Mouse (Mus musculus) limb, embryonic 12.5 days (tissue): ENCODE data around the gene 9130204L05Rik. TPM values are rescaled to one million over a fixed set of nuclear protein-coding genes. Genes with fewer than 3 reads are reported as not detected.

Experiments used
- ATAC-seq: fragments of 200-750 bp; cut with Nextera tagmentation; 2 replicates; pipeline ENCODE4 v1.8.0; 2017; ENCODE audit warnings: low read depth, moderate TSS enrichment; ENCODE audit not compliant: insufficient number of reproducible peaks, insufficient read depth, low FRiP score, low TSS enrichment
- H3K27ac ChIP-seq: fragments of 300-500 bp; sonication (generic); 2 replicates; pipeline ENCODE4 v1.5.1; 2016; ENCODE audit warnings: mild to moderate bottlenecking, moderate library complexity
- H3K27me3 ChIP-seq: fragments of 300-500 bp; sonication (generic); 2 replicates; pipeline ENCODE4 v1.6.1; 2016; ENCODE audit warnings: mild to moderate bottlenecking, moderate library complexity
- H3K36me3 ChIP-seq: fragments of 300-500 bp; sonication (generic); 2 replicates; pipeline ENCODE4 v1.6.1; 2016; ENCODE audit warnings: mild to moderate bottlenecking, moderate library complexity
- H3K4me1 ChIP-seq: fragments of 300-500 bp; sonication (generic); replicated peaks from 2 replicates; pipeline ENCODE4 v1.6.1; 2016
- H3K4me2 ChIP-seq: fragments of 300-500 bp; sonication (generic); 2 replicates; pipeline ENCODE4 v1.6.1; 2016; ENCODE audit warnings: mild to moderate bottlenecking, moderate library complexity
- H3K4me3 ChIP-seq: fragments of 300-500 bp; sonication (generic); replicated peaks from 2 replicates; pipeline ENCODE4 v1.5.1; 2016; ENCODE audit warnings: mild to moderate bottlenecking
- H3K9ac ChIP-seq: fragments of 300-500 bp; sonication (generic); replicated peaks from 2 replicates; pipeline ENCODE4 v1.6.1; 2016; ENCODE audit warnings: mild to moderate bottlenecking, moderate library complexity
- H3K9me3 ChIP-seq: fragments of 300-500 bp; sonication (generic); 2 replicates; pipeline ENCODE4 v1.6.1; 2016; ENCODE audit warnings: mild to moderate bottlenecking, moderate library complexity
- WGBS: fragments of 180-500 bp; shearing (Covaris S2); methylation state at CpG from one replicate; pipeline ENCODE4 v1.1.7; 2016; 5-methylcytosine and 5-hydroxymethylcytosine counted together
- polyA plus RNA-seq: library from polyadenylated mRNA; unstranded; fragments of >200 nt; fragmentation: Nextera tagmentation; extraction: Ambion mirVana; gene quantifications from 2 replicates; pipeline ENCODE4 v1.2.1, GENCODE M21; 2016

9130204L05Rik gene
- not detected in 2 replicates for polyA plus RNA-seq

DNA sequence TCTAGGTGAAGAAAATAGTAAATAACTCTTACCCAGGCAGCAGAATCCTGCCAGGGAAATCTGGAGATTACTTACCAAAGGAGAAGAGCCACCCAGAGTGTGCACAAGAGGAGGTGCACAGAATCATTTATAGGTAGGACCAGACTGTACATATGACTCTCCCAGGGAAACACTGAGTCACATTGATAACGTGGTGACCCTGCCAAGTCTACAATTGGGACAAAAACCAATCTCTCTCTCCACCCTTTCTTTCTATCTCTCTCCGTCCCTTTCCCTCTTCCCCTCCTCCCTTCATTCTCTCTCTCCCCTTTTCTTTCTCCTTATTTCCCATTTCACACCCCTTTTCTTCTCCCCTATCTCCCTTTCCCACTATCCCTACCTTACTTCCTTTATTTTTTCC is at the start of gene 9130204L05Rik:
TSS of gene 9130204L05Rik (minus strand) at position 101 of the 400 bp plus-strand sequence.
- Histone ChIP-seq H3K4me3 (no peak within 1 kb of the TSS), H3K27me3 (no peaks in the 10 kb centered on the region), H3K27ac (no peak within 1 kb of the TSS), H3K36me3 (no peaks in the 10 kb centered on the region), H3K9ac (no peak within 1 kb of the TSS), H3K9me3 (peaks cover 24% of the 10 kb centered on the region; the same call in 1 of the 2 replicates), H3K4me2 (no peak within 1 kb of the TSS), H3K4me1 (no peaks in the 10 kb centered on the region)
- WGBS: 58% methylated on average over 2 of the region's 2 CpGs
- no peak for ATAC-seq

DNA sequence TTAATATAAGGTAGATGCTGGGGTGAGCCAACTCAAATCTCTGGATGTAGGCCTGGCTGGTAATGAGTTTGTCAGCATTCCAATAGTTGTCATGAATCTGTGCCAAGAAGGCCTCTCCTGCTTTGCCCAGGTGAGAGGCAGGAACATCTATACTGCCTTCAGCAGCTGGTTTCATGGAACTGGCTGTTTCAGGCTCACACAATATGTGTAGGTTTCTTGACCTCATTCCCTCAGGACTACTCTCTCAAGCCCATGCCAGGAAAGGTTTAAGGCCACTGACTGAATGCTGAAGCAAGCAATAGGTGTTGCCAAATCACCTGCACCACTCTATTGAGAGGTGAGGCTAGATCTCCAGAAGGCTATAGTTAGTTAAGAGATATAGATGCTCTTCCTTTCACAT is 18.1 kb upstream of the 9130204L05Rik start:
- H3K4me3 ChIP-seq: no peak overlapping the region
- no peak for ATAC-seq

GRCm38 (mm10) chr3:91059211-91059610 is 31.4 kb downstream of the 9130204L05Rik start:
- no peak overlapping the region for H3K9ac ChIP-seq
- no peaks in the 10 kb centered on the region for H3K27me3 ChIP-seq
- H3K4me1 ChIP-seq: no peaks in the 10 kb centered on the region
- H3K4me2 ChIP-seq: no peak overlapping the region
- peaks cover 13% of the 10 kb centered on the region for H3K9me3 ChIP-seq
- ATAC-seq: no peak
- no peak overlapping the region for H3K4me3 ChIP-seq
- H3K36me3 ChIP-seq: no peaks in the 10 kb centered on the region
- H3K27ac ChIP-seq: no peak overlapping the region
- WGBS: 10% methylated on average over 1 of the region's 1 CpGs

More for the DNA sequence above, 18.1 kb upstream of the 9130204L05Rik start:
- H3K4me2 ChIP-seq: no peak overlapping the region
- H3K4me1 ChIP-seq: no peaks in the 10 kb centered on the region
- peaks cover 13% of the 10 kb centered on the region; the same call in 1 of the 2 replicates for H3K9me3 ChIP-seq
- H3K27me3 ChIP-seq: no peaks in the 10 kb centered on the region
- no peak overlapping the region for H3K27ac ChIP-seq
- H3K36me3 ChIP-seq: no peaks in the 10 kb centered on the region
- no peak overlapping the region for H3K9ac ChIP-seq

DNA sequence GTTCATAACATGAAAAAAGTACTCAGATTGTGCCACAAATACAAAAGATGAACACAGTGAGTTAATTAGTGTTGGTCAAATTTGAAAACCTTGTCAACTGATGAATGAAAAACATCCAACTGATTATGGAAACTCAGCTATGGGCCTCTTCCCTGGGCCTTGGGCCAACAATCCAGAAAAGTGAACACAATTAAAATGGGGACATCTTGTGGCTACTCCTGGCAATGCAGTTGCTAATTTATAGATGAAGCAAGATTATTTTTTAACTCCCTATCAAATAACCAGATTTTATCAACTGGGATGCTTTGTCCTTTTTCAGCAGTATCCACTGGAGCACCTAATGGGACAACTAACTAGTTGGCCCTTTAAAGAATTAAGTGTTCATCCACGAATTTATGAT is 37.9 kb downstream of the 9130204L05Rik start:
- Histone ChIP-seq H3K9me3 (peaks cover 13% of the 10 kb centered on the region), H3K27me3 (no peaks in the 10 kb centered on the region), H3K9ac (no peak overlapping the region), H3K4me3 (no peak overlapping the region), H3K4me2 (no peak overlapping the region), H3K36me3 (no peaks in the 10 kb centered on the region), H3K4me1 (no peaks in the 10 kb centered on the region), H3K27ac (no peak overlapping the region)
- ATAC-seq: no peak
- WGBS: 24% methylated on average over 1 of the region's 1 CpGs
